Mouse (Mus musculus) kidney, embryonic 14.5 days (tissue): ENCODE data around the gene G3bp1. TPM values are rescaled to one million over a fixed set of nuclear protein-coding genes. Genes with fewer than 3 reads are reported as not detected.
A peak's percentile ranks its signal among the peaks of the same experiment; 100 is the strongest.

Experiments used
- ATAC-seq: fragments of 200-750 bp; cut with Nextera tagmentation; 2 replicates; pipeline ENCODE4 v1.8.0; 2017; ENCODE audit warnings: moderate number of reproducible peaks, mild to moderate bottlenecking, moderate TSS enrichment, moderate library complexity; ENCODE audit not compliant: low FRiP score, low TSS enrichment
- H3K27ac ChIP-seq: fragments of 300-500 bp; sonication (generic); 2 replicates; pipeline ENCODE4 v1.5.1; 2014; ENCODE audit warnings: low read depth, mild to moderate bottlenecking, low read length, moderate library complexity, mixed read lengths
- H3K27me3 ChIP-seq: fragments of 300-500 bp; sonication (generic); 2 replicates; pipeline ENCODE4 v1.6.1; 2014; ENCODE audit warnings: mild to moderate bottlenecking, low read length; ENCODE audit not compliant: control insufficient read depth, insufficient read depth
- H3K36me3 ChIP-seq: fragments of 300-500 bp; sonication (generic); 2 replicates; pipeline ENCODE4 v1.6.1; 2014; ENCODE audit warnings: low read length, mixed read lengths; ENCODE audit not compliant: control insufficient read depth, insufficient read depth
- H3K4me1 ChIP-seq: fragments of 300-500 bp; sonication (generic); 2 replicates; pipeline ENCODE4 v1.6.1; 2014; ENCODE audit warnings: low read length, mixed read lengths; ENCODE audit not compliant: control insufficient read depth, insufficient read depth
- H3K4me2 ChIP-seq: fragments of 300-500 bp; sonication (generic); replicated peaks from 2 replicates; pipeline ENCODE4 v1.6.1; 2014; ENCODE audit warnings: low read depth, mild to moderate bottlenecking, low read length
- H3K4me3 ChIP-seq: fragments of 300-500 bp; sonication (generic); 2 replicates; pipeline ENCODE4 v1.5.1; 2014; ENCODE audit warnings: mild to moderate bottlenecking, low read length
- H3K9ac ChIP-seq: fragments of 300-500 bp; sonication (generic); 2 replicates; pipeline ENCODE4 v1.6.1; 2014; ENCODE audit warnings: low read depth, mild to moderate bottlenecking, low read length, moderate library complexity
- H3K9me3 ChIP-seq: fragments of 300-500 bp; sonication (generic); 2 replicates; pipeline ENCODE4 v1.6.1; 2016; ENCODE audit warnings: low read length; ENCODE audit not compliant: control insufficient read depth
- WGBS: fragments of 180-500 bp; shearing (Covaris S2); extraction: QIAGEN DNeasy Blood & Tissue Kit; methylation state at CpG from one replicate; pipeline ENCODE4 v1.1.7; 2014; 5-methylcytosine and 5-hydroxymethylcytosine counted together
- polyA plus RNA-seq: library from polyadenylated mRNA; unstranded; fragments of >200 nt; fragmentation: Nextera tagmentation; extraction: Ambion mirVana; gene quantifications from 2 replicates; pipeline ENCODE4 v1.2.1, GENCODE M21; 2014

G3bp1 gene
- polyA plus RNA-seq, 1 experiment from 2014 or later: 230 TPM

GRCm38 (mm10) chr11:55505485-55505884 is 36.0 kb downstream of the G3bp1 start:
- 87% methylated on average over 3 of the region's 3 CpGs for WGBS
- no peaks in the 10 kb centered on the region for H3K9me3 ChIP-seq
- H3K4me1 ChIP-seq: no peaks in the 10 kb centered on the region
- H3K4me2 ChIP-seq: no peak overlapping the region
- no peak for ATAC-seq
- no peak overlapping the region for H3K9ac ChIP-seq
- H3K27ac ChIP-seq: no peak overlapping the region
- H3K36me3 ChIP-seq: peaks cover 27% of the 10 kb centered on the region
- no peak overlapping the region for H3K4me3 ChIP-seq
- H3K27me3 ChIP-seq: no peaks in the 10 kb centered on the region

- WGBS: 58% methylated on average over 5 of the region's 5 CpGs
- Histone ChIP-seq H3K4me3 (no peak overlapping the region), H3K27ac (no peak overlapping the region), H3K9me3 (no peaks in the 10 kb centered on the region), H3K4me2 (no peak overlapping the region), H3K9ac (no peak overlapping the region), H3K36me3 (no peaks in the 10 kb centered on the region), H3K4me1 (no peaks in the 10 kb centered on the region), H3K27me3 (no peaks in the 10 kb centered on the region)
- no peak for ATAC-seq
Measured at GRCm38 (mm10) chr11:55511374-55511773, 41.9 kb downstream of the G3bp1 start.

GRCm38 (mm10) chr11:55517666-55518065 is 48.2 kb downstream of the G3bp1 start:
- H3K9me3 ChIP-seq: no peaks in the 10 kb centered on the region
- H3K27me3 ChIP-seq: no peaks in the 10 kb centered on the region
- H3K27ac ChIP-seq: no peak overlapping the region
- 72% methylated on average over 5 of the region's 5 CpGs for WGBS
- no peaks in the 10 kb centered on the region for H3K4me1 ChIP-seq
- no peak for ATAC-seq
- H3K9ac ChIP-seq: no peak overlapping the region
- H3K36me3 ChIP-seq: no peaks in the 10 kb centered on the region
- no peak overlapping the region for H3K4me2 ChIP-seq
- no peak overlapping the region for H3K4me3 ChIP-seq

GRCm38 (mm10) chr11:55518806-55519674 is 49.6 kb downstream of the G3bp1 start:
- WGBS: 3% methylated on average over 9 of the region's 9 CpGs
- H3K36me3 ChIP-seq: no peaks in the 10 kb centered on the region
- H3K4me3 ChIP-seq: no peak overlapping the region
- H3K4me1 ChIP-seq: no peaks in the 10 kb centered on the region
- H3K27ac ChIP-seq: no peak overlapping the region
- no peaks in the 10 kb centered on the region for H3K27me3 ChIP-seq
- no peak overlapping the region for H3K4me2 ChIP-seq
- ATAC-seq: peak; percentile 72; the same call in 1 of the 2 replicates
- H3K9me3 ChIP-seq: no peaks in the 10 kb centered on the region
- no peak overlapping the region for H3K9ac ChIP-seq

GRCm38 (mm10) chr11:55530741-55531140 is 61.3 kb downstream of the G3bp1 start:
- Histone ChIP-seq H3K36me3 (no peaks in the 10 kb centered on the region), H3K27ac (no peak overlapping the region), H3K4me2 (no peak overlapping the region), H3K27me3 (no peaks in the 10 kb centered on the region), H3K9ac (no peak overlapping the region), H3K4me1 (0 out of 2 replicates have a peak, but pooled peaks cover 2% of the 10 kb centered on the region), H3K4me3 (no peak overlapping the region), H3K9me3 (no peaks in the 10 kb centered on the region)
- no peak for ATAC-seq
- WGBS: 86% methylated on average over 7 of the region's 7 CpGs

- no peak overlapping the region for H3K27ac ChIP-seq
Measured at GRCm38 (mm10) chr11:55533378-55533777, 63.9 kb downstream of the G3bp1 start.

GRCm38 (mm10) chr11:55534766-55535165 is 65.3 kb downstream of the G3bp1 start:
- ATAC-seq: peak; percentile 28; the same call in 1 of the 2 replicates
- 9% methylated on average over 2 of the region's 2 CpGs for WGBS
- no peaks in the 10 kb centered on the region for H3K27me3 ChIP-seq
- H3K4me2 ChIP-seq: no peak overlapping the region
- H3K27ac ChIP-seq: no peak overlapping the region
- no peaks in the 10 kb centered on the region for H3K36me3 ChIP-seq
- H3K9ac ChIP-seq: no peak overlapping the region
- no peak overlapping the region for H3K4me3 ChIP-seq
- H3K4me1 ChIP-seq: 0 out of 2 replicates have a peak, but pooled peaks cover 2% of the 10 kb centered on the region
- no peaks in the 10 kb centered on the region for H3K9me3 ChIP-seq

More at GRCm38 (mm10) chr11:55533378-55533777, 63.9 kb downstream of the G3bp1 start:
- ATAC-seq: no peak
- Histone ChIP-seq H3K27me3 (no peaks in the 10 kb centered on the region), H3K4me3 (no peak overlapping the region), H3K4me1 (0 out of 2 replicates have a peak, but pooled peaks cover 2% of the 10 kb centered on the region), H3K4me2 (no peak overlapping the region), H3K9ac (no peak overlapping the region), H3K9me3 (no peaks in the 10 kb centered on the region), H3K36me3 (no peaks in the 10 kb centered on the region)
- WGBS: 61% methylated on average over 5 of the region's 5 CpGs

- H3K9me3 ChIP-seq: no peaks in the 10 kb centered on the region
- no peaks in the 10 kb centered on the region for H3K4me1 ChIP-seq
- no peak overlapping the region for H3K4me3 ChIP-seq
- H3K27ac ChIP-seq: no peak overlapping the region
- H3K9ac ChIP-seq: no peak overlapping the region
- no peaks in the 10 kb centered on the region for H3K36me3 ChIP-seq
- no peak for ATAC-seq
- no peak overlapping the region for H3K4me2 ChIP-seq
- WGBS: 75% methylated on average over 7 of the region's 7 CpGs
- no peaks in the 10 kb centered on the region for H3K27me3 ChIP-seq
Measured at GRCm38 (mm10) chr11:55542128-55542527, 72.6 kb downstream of the G3bp1 start.

- no peaks in the 10 kb centered on the region for H3K9me3 ChIP-seq
- H3K36me3 ChIP-seq: no peaks in the 10 kb centered on the region
- H3K9ac ChIP-seq: no peak overlapping the region
- H3K4me3 ChIP-seq: no peak overlapping the region
- H3K4me2 ChIP-seq: no peak overlapping the region
- H3K27me3 ChIP-seq: no peaks in the 10 kb centered on the region
- H3K4me1 ChIP-seq: no peaks in the 10 kb centered on the region
- 68% methylated on average over 4 of the region's 4 CpGs for WGBS
- no peak overlapping the region for H3K27ac ChIP-seq
- ATAC-seq: no peak
Measured at GRCm38 (mm10) chr11:55542671-55543070, 73.2 kb downstream of the G3bp1 start.
